Mouse (Mus musculus) myocyte (in vitro differentiated cells): ENCODE measurements around the gene Nkain4.

ENCODE experiments used
- E2F4 ChIP-seq: IDR thresholded peaks from one replicate; pipeline ENCODE4 v1.6.1; 2011; ENCODE audit warnings: mild to moderate bottlenecking, control low read depth, moderate library complexity; ENCODE audit not compliant: insufficient read depth
- MAX ChIP-seq: IDR thresholded peaks from one replicate; pipeline ENCODE4 v1.6.1; 2011; ENCODE audit warnings: low read depth, mild to moderate bottlenecking, control low read depth
- MYOD1 ChIP-seq, 3 experiments: IDR thresholded peaks; one replicate each; pipeline ENCODE4 v1.6.1; 2011; ENCODE audit warnings: control low read depth in 2 of 3, low read depth in 2 of 3, mild to moderate bottlenecking in 2 of 3, moderate library complexity in 1 of 3; ENCODE audit not compliant: insufficient read length in 2 of 3, control insufficient read depth in 1 of 3
- MYOG ChIP-seq, 3 experiments: IDR thresholded peaks; one replicate each; pipeline ENCODE4 v1.6.1; 2011; ENCODE audit warnings: control low read depth in 2 of 3, low read depth in 2 of 3, mild to moderate bottlenecking in 2 of 3; ENCODE audit not compliant: insufficient read length in 2 of 3, control insufficient read depth in 1 of 3, insufficient read depth in 1 of 3
- POLR2A ChIP-seq: IDR thresholded peaks from one replicate; pipeline ENCODE4 v1.6.1; 2011; ENCODE audit warnings: low read depth, mild to moderate bottlenecking, control low read depth, moderate library complexity; ENCODE audit not compliant: insufficient read length
- POLR2AphosphoS2 ChIP-seq: IDR thresholded peaks from one replicate; pipeline ENCODE4 v1.6.1; 2011; ENCODE audit warnings: low read depth, control low read depth; ENCODE audit not compliant: insufficient read length
- SRF ChIP-seq: IDR thresholded peaks from one replicate; pipeline ENCODE4 v1.6.1; 2011; ENCODE audit warnings: low read depth; ENCODE audit not compliant: control insufficient read depth, insufficient read length
- TCF12 ChIP-seq: IDR thresholded peaks from one replicate; pipeline ENCODE4 v1.6.1; 2011; ENCODE audit warnings: mild to moderate bottlenecking, control low read depth; ENCODE audit not compliant: poor library complexity, insufficient read depth, severe bottlenecking
- USF1 ChIP-seq: IDR thresholded peaks from one replicate; pipeline ENCODE4 v1.6.1; 2011; ENCODE audit warnings: low read depth, mild to moderate bottlenecking, control low read depth, moderate library complexity

DNA sequence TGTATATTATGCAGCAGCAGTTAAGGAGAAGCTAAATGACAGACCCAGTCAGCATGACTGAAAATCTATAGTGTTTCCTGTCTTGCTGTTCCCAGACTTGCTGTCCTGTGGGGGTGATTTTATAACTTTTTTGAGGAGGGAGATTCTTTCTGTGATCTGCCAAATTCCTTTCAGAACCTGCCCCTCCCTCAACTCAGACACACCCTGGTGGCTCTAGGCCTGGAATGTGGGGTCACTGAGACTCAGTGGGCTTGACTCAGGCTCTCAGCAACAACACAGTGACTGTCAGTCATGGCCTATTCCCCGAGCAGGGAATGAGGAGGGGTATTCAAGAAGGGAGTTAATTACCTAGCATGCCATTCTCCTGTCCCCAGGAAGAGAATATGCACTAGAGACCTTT, 4.6 kb downstream of the Nkain4 start:
- TF ChIP-seq POLR2AphosphoS2 = no peak
- TF ChIP-seq MYOD1 (IDR thresholded peaks at IDR 0.05; ENCODE audit: control insufficient read depth in 1 of 3, insufficient read length in 2 of 3, low read depth in 2 of 3) = no peak
- no peak for TF ChIP-seq MAX
- no peak for TF ChIP-seq POLR2A
- no peak for TF ChIP-seq USF1
- TF ChIP-seq E2F4 = no peak
- TF ChIP-seq MYOG (IDR thresholded peaks at IDR 0.05; ENCODE audit: control insufficient read depth in 1 of 3, insufficient read depth in 1 of 3, insufficient read length in 2 of 3, low read depth in 2 of 3) = no peak
- TF ChIP-seq SRF = no peak
- TF ChIP-seq TCF12 = no peak
